Mouse (Mus musculus): ENCODE data around the gene Tm4sf5. TPM values are rescaled to one million over a fixed set of nuclear protein-coding genes. Genes with fewer than 3 reads are reported as not detected.

Gene Tm4sf5
- polyA plus RNA-seq, 1 experiment = 1.8 TPM

GRCm38 (mm10) chr11:70541415-70541814, 36.4 kb downstream of the Tm4sf5 start:
- no peak for TF ChIP-seq POLR2A (IDR thresholded peaks at IDR 0.05; ENCODE audit: insufficient read depth, low read length)
- TF ChIP-seq EP300 (IDR thresholded peaks at IDR 0.05; ENCODE audit: insufficient read depth, low read depth, low read length) = no peak
- TF ChIP-seq CTCF (IDR thresholded peaks at IDR 0.05; ENCODE audit: low read depth, low read length) = no peak
- H3K4me3 ChIP-seq (ENCODE audit: low read depth, low read length) = no peak overlapping the region
- H3K4me1 ChIP-seq (ENCODE audit: control insufficient read depth, insufficient read depth, low read length) = no peaks in the 10 kb centered on the region
- H3K36me3 ChIP-seq (ENCODE audit: control insufficient read depth, insufficient read depth, low read length, poor library complexity, severe bottlenecking) = no peaks in the 10 kb centered on the region
- H3K27me3 ChIP-seq (ENCODE audit: control insufficient read depth, insufficient read depth, low read length, poor library complexity, severe bottlenecking) = no peaks in the 10 kb centered on the region
- H3K9ac ChIP-seq (ENCODE audit: low read depth, poor library complexity, severe bottlenecking) = no peak overlapping the region
- no peak overlapping the region for H3K27ac ChIP-seq (ENCODE audit: insufficient read depth, low read length)
- no peaks in the 10 kb centered on the region for H3K9me3 ChIP-seq (replicated peaks; ENCODE audit: control insufficient read depth, insufficient read depth, low read length, poor library complexity, severe bottlenecking)

GRCm38 (mm10) chr11:70544496-70544895, 39.5 kb downstream of the Tm4sf5 start:
- no peaks in the 10 kb centered on the region for H3K36me3 ChIP-seq (ENCODE audit: control insufficient read depth, insufficient read depth, low read length, poor library complexity, severe bottlenecking)
- no peaks in the 10 kb centered on the region for H3K27me3 ChIP-seq (ENCODE audit: control insufficient read depth, insufficient read depth, low read length, poor library complexity, severe bottlenecking)
- no peaks in the 10 kb centered on the region for H3K9me3 ChIP-seq (replicated peaks; ENCODE audit: control insufficient read depth, insufficient read depth, low read length, poor library complexity, severe bottlenecking)
- no peak overlapping the region for H3K9ac ChIP-seq (ENCODE audit: low read depth, poor library complexity, severe bottlenecking)
- TF ChIP-seq POLR2A (IDR thresholded peaks at IDR 0.05; ENCODE audit: insufficient read depth, low read length) (no peak), EP300 (IDR thresholded peaks at IDR 0.05; ENCODE audit: insufficient read depth, low read depth, low read length) (no peak), CTCF (IDR thresholded peaks at IDR 0.05; ENCODE audit: low read depth, low read length) (no peak)
- H3K4me3 ChIP-seq (ENCODE audit: low read depth, low read length) = no peak overlapping the region
- no peak overlapping the region for H3K27ac ChIP-seq (ENCODE audit: insufficient read depth, low read length)
- H3K4me1 ChIP-seq (ENCODE audit: control insufficient read depth, insufficient read depth, low read length) = no peaks in the 10 kb centered on the region

DNA sequence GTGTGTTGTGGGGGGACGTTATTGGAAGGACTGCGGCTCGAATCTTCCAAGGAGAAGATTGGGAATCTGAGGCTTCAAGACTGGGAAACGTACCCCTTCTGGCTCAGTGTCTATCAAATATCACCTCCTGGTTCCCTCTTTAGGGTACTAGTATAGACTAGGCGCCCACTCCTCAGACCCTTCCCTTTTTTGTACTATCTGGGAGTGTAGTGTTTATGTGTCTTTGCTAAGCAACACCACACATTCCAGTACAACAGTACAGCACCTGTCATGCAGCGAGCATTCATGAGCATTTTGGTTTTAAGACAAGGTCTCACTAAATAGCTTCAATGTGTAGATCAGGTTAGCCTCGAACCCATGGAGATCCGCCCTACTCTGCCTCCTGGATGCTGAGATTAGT, 46.5 kb downstream of the Tm4sf5 start:
- H3K4me3 ChIP-seq (ENCODE audit: low read depth, low read length) = no peak overlapping the region
- TF ChIP-seq CTCF (IDR thresholded peaks at IDR 0.05; ENCODE audit: low read depth, low read length) (no peak), EP300 (IDR thresholded peaks at IDR 0.05; ENCODE audit: insufficient read depth, low read depth, low read length) (no peak), POLR2A (IDR thresholded peaks at IDR 0.05; ENCODE audit: insufficient read depth, low read length) (no peak)
- H3K27me3 ChIP-seq (ENCODE audit: control insufficient read depth, insufficient read depth, low read length, poor library complexity, severe bottlenecking) = no peaks in the 10 kb centered on the region
- H3K9me3 ChIP-seq (replicated peaks; ENCODE audit: control insufficient read depth, insufficient read depth, low read length, poor library complexity, severe bottlenecking) = no peaks in the 10 kb centered on the region
- no peaks in the 10 kb centered on the region for H3K36me3 ChIP-seq (ENCODE audit: control insufficient read depth, insufficient read depth, low read length, poor library complexity, severe bottlenecking)
- no peak overlapping the region for H3K27ac ChIP-seq (ENCODE audit: insufficient read depth, low read length)
- H3K9ac ChIP-seq (ENCODE audit: low read depth, poor library complexity, severe bottlenecking) = no peak overlapping the region
- no peaks in the 10 kb centered on the region for H3K4me1 ChIP-seq (ENCODE audit: control insufficient read depth, insufficient read depth, low read length)

GRCm38 (mm10) chr11:70553940-70554339, 48.9 kb downstream of the Tm4sf5 start:
- H3K4me1 ChIP-seq (ENCODE audit: control insufficient read depth, insufficient read depth, low read length) = no peaks in the 10 kb centered on the region
- no peaks in the 10 kb centered on the region for H3K36me3 ChIP-seq (ENCODE audit: control insufficient read depth, insufficient read depth, low read length, poor library complexity, severe bottlenecking)
- H3K27ac ChIP-seq (ENCODE audit: insufficient read depth, low read length) = no peak overlapping the region
- TF ChIP-seq EP300 (IDR thresholded peaks at IDR 0.05; ENCODE audit: insufficient read depth, low read depth, low read length) = no peak
- no peak for TF ChIP-seq CTCF (IDR thresholded peaks at IDR 0.05; ENCODE audit: low read depth, low read length)
- no peak for TF ChIP-seq POLR2A (IDR thresholded peaks at IDR 0.05; ENCODE audit: insufficient read depth, low read length)
- no peak overlapping the region for H3K4me3 ChIP-seq (ENCODE audit: low read depth, low read length)
- no peaks in the 10 kb centered on the region for H3K27me3 ChIP-seq (ENCODE audit: control insufficient read depth, insufficient read depth, low read length, poor library complexity, severe bottlenecking)
- H3K9me3 ChIP-seq (replicated peaks; ENCODE audit: control insufficient read depth, insufficient read depth, low read length, poor library complexity, severe bottlenecking) = no peaks in the 10 kb centered on the region
- H3K9ac ChIP-seq (ENCODE audit: low read depth, poor library complexity, severe bottlenecking) = no peak overlapping the region

DNA sequence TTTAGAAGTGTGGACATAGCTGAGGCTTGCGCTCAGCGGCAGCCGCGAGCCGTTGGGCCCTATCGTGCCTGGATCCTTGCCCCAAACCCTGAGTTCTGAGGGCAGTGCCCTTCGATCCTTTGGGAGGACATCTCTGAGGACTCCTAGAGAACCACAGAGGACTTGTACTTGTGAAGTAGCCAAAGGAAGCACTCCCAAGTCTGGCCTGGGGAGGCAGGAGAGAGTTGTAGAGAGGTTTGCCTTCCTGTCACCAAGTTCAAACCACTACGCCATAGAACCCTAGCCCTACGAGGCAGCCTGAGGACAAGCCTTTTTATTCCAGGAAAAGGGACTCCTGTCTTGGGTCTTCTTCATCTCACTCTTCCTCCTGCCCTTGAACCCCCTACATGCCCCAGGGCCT, 52.5 kb downstream of the Tm4sf5 start:
- Histone ChIP-seq H3K27ac (ENCODE audit: insufficient read depth, low read length) (no peak overlapping the region), H3K9me3 (replicated peaks; ENCODE audit: control insufficient read depth, insufficient read depth, low read length, poor library complexity, severe bottlenecking) (no peaks in the 10 kb centered on the region), H3K9ac (ENCODE audit: low read depth, poor library complexity, severe bottlenecking) (no peak overlapping the region), H3K4me1 (ENCODE audit: control insufficient read depth, insufficient read depth, low read length) (no peaks in the 10 kb centered on the region), H3K27me3 (ENCODE audit: control insufficient read depth, insufficient read depth, low read length, poor library complexity, severe bottlenecking) (no peaks in the 10 kb centered on the region), H3K36me3 (ENCODE audit: control insufficient read depth, insufficient read depth, low read length, poor library complexity, severe bottlenecking) (no peaks in the 10 kb centered on the region), H3K4me3 (ENCODE audit: low read depth, low read length) (no peak overlapping the region)
- no peak for TF ChIP-seq EP300 (IDR thresholded peaks at IDR 0.05; ENCODE audit: insufficient read depth, low read depth, low read length)
- TF ChIP-seq POLR2A (IDR thresholded peaks at IDR 0.05; ENCODE audit: insufficient read depth, low read length) = no peak
- TF ChIP-seq CTCF (IDR thresholded peaks at IDR 0.05; ENCODE audit: low read depth, low read length) = no peak

Other genes starting within 250 kb of the Tm4sf5 start
- 1.4 and 2.1 TPM in 2 replicates for gene Alox12, start 249.9 kb upstream of the Tm4sf5 start, polyA plus RNA-seq (2011; ENCODE audit: insufficient read depth, insufficient read length, low read depth, missing spikeins)
- 0.58 TPM in 1 of 2 replicates, not detected in the other for gene Alox12e, start 182.6 kb upstream of the Tm4sf5 start, polyA plus RNA-seq (2011; ENCODE audit: insufficient read depth, insufficient read length, low read depth, missing spikeins)
- 2.2 and 3.0 TPM in 2 replicates for gene Alox15, start 153.2 kb upstream of the Tm4sf5 start, polyA plus RNA-seq (2011; ENCODE audit: insufficient read depth, insufficient read length, low read depth, missing spikeins)
- 74.1 TPM in 2 replicates for gene Pelp1, start 95.2 kb upstream of the Tm4sf5 start, polyA plus RNA-seq (2011; ENCODE audit: insufficient read depth, insufficient read length, low read depth, missing spikeins)
- gene Arrb2, start 72.6 kb upstream of the Tm4sf5 start, polyA plus RNA-seq (2011; ENCODE audit: insufficient read depth, insufficient read length, low read depth, missing spikeins) = 34.2 and 39.6 TPM in 2 replicates
- gene Med11, start 53.3 kb upstream of the Tm4sf5 start, polyA plus RNA-seq (2011; ENCODE audit: insufficient read depth, insufficient read length, low read depth, missing spikeins) = 26.9 and 32.1 TPM in 2 replicates
- gene Zmynd15, start 45.8 kb upstream of the Tm4sf5 start, polyA plus RNA-seq (2011; ENCODE audit: insufficient read depth, insufficient read length, low read depth, missing spikeins) = 0.78 and 1.3 TPM in 2 replicates
- gene Cxcl16, start 45.3 kb upstream of the Tm4sf5 start, polyA plus RNA-seq (2011; ENCODE audit: insufficient read depth, insufficient read length, low read depth, missing spikeins) = 15.7 and 16.6 TPM in 2 replicates
- gene Vmo1, start 9.4 kb downstream of the Tm4sf5 start, polyA plus RNA-seq (2011; ENCODE audit: insufficient read depth, insufficient read length, low read depth, missing spikeins) = not detected in 2 replicates
- gene Gltpd2, start 14.0 kb downstream of the Tm4sf5 start, polyA plus RNA-seq (2011; ENCODE audit: insufficient read depth, insufficient read length, low read depth, missing spikeins) = not detected in 2 replicates
- 244 and 250 TPM in 2 replicates for gene Psmb6, start 20.1 kb downstream of the Tm4sf5 start, polyA plus RNA-seq (2011; ENCODE audit: insufficient read depth, insufficient read length, low read depth, missing spikeins)
- not detected in 2 replicates for gene Gm40193, start 27.7 kb downstream of the Tm4sf5 start, polyA plus RNA-seq (2011; ENCODE audit: insufficient read depth, insufficient read length, low read depth, missing spikeins)
- 7.3 and 8.3 TPM in 2 replicates for gene Pld2, start 34.8 kb downstream of the Tm4sf5 start, polyA plus RNA-seq (2011; ENCODE audit: insufficient read depth, insufficient read length, low read depth, missing spikeins)
- 25.2 and 31.8 TPM in 2 replicates for gene Mink1, start 57.6 kb downstream of the Tm4sf5 start, polyA plus RNA-seq (2011; ENCODE audit: insufficient read depth, insufficient read length, low read depth, missing spikeins)
- gene 4930544D05Rik, start 110.6 kb downstream of the Tm4sf5 start, polyA plus RNA-seq (2011; ENCODE audit: insufficient read depth, insufficient read length, low read depth, missing spikeins) = not detected in 2 replicates
- 0.56 TPM in 1 of 2 replicates, not detected in the other for gene Chrne, start 114.0 kb downstream of the Tm4sf5 start, polyA plus RNA-seq (2011; ENCODE audit: insufficient read depth, insufficient read length, low read depth, missing spikeins)
- not detected in 2 replicates for gene Gp1ba, start 133.9 kb downstream of the Tm4sf5 start, polyA plus RNA-seq (2011; ENCODE audit: insufficient read depth, insufficient read length, low read depth, missing spikeins)
- gene Rnf167, start 142.0 kb downstream of the Tm4sf5 start, polyA plus RNA-seq (2011; ENCODE audit: insufficient read depth, insufficient read length, low read depth, missing spikeins) = 55.2 and 61.8 TPM in 2 replicates
- gene Slc25a11, start 142.2 kb downstream of the Tm4sf5 start, polyA plus RNA-seq (2011; ENCODE audit: insufficient read depth, insufficient read length, low read depth, missing spikeins) = 45.0 and 48.0 TPM in 2 replicates
- 630 and 707 TPM in 2 replicates for gene Pfn1, start 149.4 kb downstream of the Tm4sf5 start, polyA plus RNA-seq (2011; ENCODE audit: insufficient read depth, insufficient read length, low read depth, missing spikeins)
- 14.7 and 15.7 TPM in 2 replicates for gene Eno3, start 152.0 kb downstream of the Tm4sf5 start, polyA plus RNA-seq (2011; ENCODE audit: insufficient read depth, insufficient read length, low read depth, missing spikeins)
- gene Spag7, start 164.2 kb downstream of the Tm4sf5 start, polyA plus RNA-seq (2011; ENCODE audit: insufficient read depth, insufficient read length, low read depth, missing spikeins) = 195 and 218 TPM in 2 replicates
- 10.0 and 12.8 TPM in 2 replicates for gene Camta2, start 182.9 kb downstream of the Tm4sf5 start, polyA plus RNA-seq (2011; ENCODE audit: insufficient read depth, insufficient read length, low read depth, missing spikeins)
- gene Inca1, start 194.9 kb downstream of the Tm4sf5 start, polyA plus RNA-seq (2011; ENCODE audit: insufficient read depth, insufficient read length, low read depth, missing spikeins) = 4.4 and 4.5 TPM in 2 replicates
- 38.2 and 42.2 TPM in 2 replicates for gene Kif1c, start 195.3 kb downstream of the Tm4sf5 start, polyA plus RNA-seq (2011; ENCODE audit: insufficient read depth, insufficient read length, low read depth, missing spikeins)

Data from ES-Bruce4 (cell line).